Mouse (Mus musculus) heart, embryonic 10.5 days (tissue): Measurements from ENCODE around the gene Ctnnbl1. TPM values are rescaled to one million over a fixed set of nuclear protein-coding genes. Genes with fewer than 3 reads are reported as not detected.

Experiments
- DNase-seq: peaks from one replicate; pipeline ENCODE4 v3.0.0-alpha.2; 2017; ENCODE audit warnings: low spot score
- H3K27ac ChIP-seq: fragments of 300-500 bp; sonication (generic); 2 replicates; pipeline ENCODE4 v1.5.1; 2016; ENCODE audit warnings: mild to moderate bottlenecking
- H3K27me3 ChIP-seq: fragments of 300-500 bp; sonication (generic); 2 replicates; pipeline ENCODE4 v1.6.1; 2016; ENCODE audit warnings: mild to moderate bottlenecking; ENCODE audit not compliant: poor library complexity, insufficient read depth, severe bottlenecking
- H3K36me3 ChIP-seq: fragments of 300-500 bp; sonication (generic); 2 replicates; pipeline ENCODE4 v1.6.1; 2016; ENCODE audit warnings: mild to moderate bottlenecking, moderate library complexity
- H3K4me1 ChIP-seq: fragments of 300-500 bp; sonication (generic); 2 replicates; pipeline ENCODE4 v1.6.1; 2016; ENCODE audit warnings: mild to moderate bottlenecking
- H3K4me3 ChIP-seq: fragments of 300-500 bp; sonication (generic); 2 replicates; pipeline ENCODE4 v1.5.1; 2016; ENCODE audit warnings: mild to moderate bottlenecking, moderate library complexity
- H3K9me3 ChIP-seq: fragments of 300-500 bp; sonication (generic); 2 replicates; pipeline ENCODE4 v1.6.1; 2016; ENCODE audit warnings: mild to moderate bottlenecking, moderate library complexity
- WGBS: fragments of 180-500 bp; shearing (Covaris S2); methylation state at CpG from one replicate; pipeline ENCODE4 v1.1.7; 2016; 5-methylcytosine and 5-hydroxymethylcytosine counted together
- polyA plus RNA-seq: library from polyadenylated mRNA; unstranded; fragments of >200 nt; fragmentation: Nextera tagmentation; extraction: Ambion mirVana; gene quantifications from 2 replicates; pipeline ENCODE4 v1.2.1, GENCODE M21; 2016

Ctnnbl1 gene
- polyA plus RNA-seq, 1 experiment from 2014 or later, result 59.1 TPM

- Histone ChIP-seq H3K27ac (no peak overlapping the region), H3K36me3 (0 out of 2 replicates have a peak, but pooled peaks cover 3% of the 10 kb centered on the region), H3K4me1 (peaks cover 35% of the 10 kb centered on the region), H3K4me3 (no peak overlapping the region), H3K27me3 (peaks cover 17% of the 10 kb centered on the region; the same call in 1 of the 2 replicates), H3K9me3 (no peaks in the 10 kb centered on the region)
- WGBS, result 88% methylated on average over 5 of the region's 5 CpGs
- DNase-seq, result no peak
Observed at GRCm38 (mm10) chr2:157802666-157803065, 65.5 kb downstream of the Ctnnbl1 start.

GRCm38 (mm10) chr2:157804388-157804787 is 67.2 kb downstream of the Ctnnbl1 start:
- no peak overlapping the region for H3K4me3 ChIP-seq
- H3K36me3 ChIP-seq, result no peaks in the 10 kb centered on the region
- peaks cover 17% of the 10 kb centered on the region; the same call in 1 of the 2 replicates for H3K27me3 ChIP-seq
- no peaks in the 10 kb centered on the region for H3K9me3 ChIP-seq
- H3K4me1 ChIP-seq, result peaks cover 48% of the 10 kb centered on the region
- no peak overlapping the region for H3K27ac ChIP-seq
- WGBS, result 70% methylated on average over 3 of the region's 3 CpGs
- DNase-seq, result peak; percentile 36

- Histone ChIP-seq H3K36me3 (peaks cover 3% of the 10 kb centered on the region; the same call in 1 of the 2 replicates), H3K4me3 (no peak overlapping the region), H3K27me3 (peaks cover 17% of the 10 kb centered on the region; the same call in 1 of the 2 replicates), H3K27ac (no peak overlapping the region), H3K9me3 (no peaks in the 10 kb centered on the region), H3K4me1 (peaks cover 48% of the 10 kb centered on the region)
- WGBS, result 80% methylated on average over 3 of the region's 3 CpGs
- peak; percentile 72 for DNase-seq
Observed at GRCm38 (mm10) chr2:157805091-157805490, 67.9 kb downstream of the Ctnnbl1 start.

- Histone ChIP-seq H3K27ac (peak overlapping the region; percentile 29; the same call in 1 of the 2 replicates), H3K4me3 (no peak overlapping the region), H3K9me3 (no peaks in the 10 kb centered on the region), H3K36me3 (peaks cover 9% of the 10 kb centered on the region), H3K27me3 (peaks cover 18% of the 10 kb centered on the region; the same call in 1 of the 2 replicates), H3K4me1 (peaks cover 34% of the 10 kb centered on the region)
- 82% methylated on average over 4 of the region's 4 CpGs for WGBS
- no peak for DNase-seq
Observed at GRCm38 (mm10) chr2:157807076-157807475, 69.9 kb downstream of the Ctnnbl1 start.

GRCm38 (mm10) chr2:157807621-157808367 is 70.6 kb downstream of the Ctnnbl1 start:
- WGBS, result 60% methylated on average over 7 of the region's 7 CpGs
- DNase-seq, result peak; percentile 78
- Histone ChIP-seq H3K36me3 (peaks cover 12% of the 10 kb centered on the region), H3K9me3 (no peaks in the 10 kb centered on the region), H3K4me3 (no peak overlapping the region), H3K4me1 (peaks cover 31% of the 10 kb centered on the region), H3K27ac (peak overlapping the region; percentile 69), H3K27me3 (peaks cover 23% of the 10 kb centered on the region; the same call in 1 of the 2 replicates)

- peaks cover 30% of the 10 kb centered on the region; the same call in 1 of the 2 replicates for H3K27me3 ChIP-seq
- peaks cover 29% of the 10 kb centered on the region for H3K4me1 ChIP-seq
- 60% methylated on average over 7 of the region's 7 CpGs for WGBS
- H3K4me3 ChIP-seq, result no peak overlapping the region
- no peak for DNase-seq
- H3K9me3 ChIP-seq, result no peaks in the 10 kb centered on the region
- peak overlapping the region; percentile 69; the same call in 1 of the 2 replicates for H3K27ac ChIP-seq
- peaks cover 12% of the 10 kb centered on the region for H3K36me3 ChIP-seq
Observed at GRCm38 (mm10) chr2:157808368-157808923, 71.2 kb downstream of the Ctnnbl1 start.

- Histone ChIP-seq H3K27me3 (peaks cover 28% of the 10 kb centered on the region; the same call in 1 of the 2 replicates), H3K4me1 (peaks cover 35% of the 10 kb centered on the region), H3K9me3 (no peaks in the 10 kb centered on the region), H3K27ac (no peak overlapping the region), H3K36me3 (peaks cover 12% of the 10 kb centered on the region), H3K4me3 (no peak overlapping the region)
- 86% methylated on average over 6 of the region's 6 CpGs for WGBS
- no peak for DNase-seq
Observed at GRCm38 (mm10) chr2:157809341-157809740, 72.1 kb downstream of the Ctnnbl1 start.

GRCm38 (mm10) chr2:157810749-157811148 is 73.5 kb downstream of the Ctnnbl1 start:
- Histone ChIP-seq H3K4me3 (no peak overlapping the region), H3K27me3 (peaks cover 16% of the 10 kb centered on the region; the same call in 1 of the 2 replicates), H3K27ac (no peak overlapping the region), H3K9me3 (no peaks in the 10 kb centered on the region), H3K36me3 (peaks cover 12% of the 10 kb centered on the region), H3K4me1 (peaks cover 35% of the 10 kb centered on the region)
- 68% methylated on average over 1 of the region's 1 CpGs for WGBS
- peak; percentile 63 for DNase-seq

- H3K36me3 ChIP-seq, result peaks cover 12% of the 10 kb centered on the region
Observed at GRCm38 (mm10) chr2:157813121-157813520, 75.9 kb downstream of the Ctnnbl1 start.

GRCm38 (mm10) chr2:157814116-157814964 is 77.1 kb downstream of the Ctnnbl1 start:
- Histone ChIP-seq H3K4me1 (peaks cover 33% of the 10 kb centered on the region), H3K27me3 (peaks cover 16% of the 10 kb centered on the region; the same call in 1 of the 2 replicates), H3K36me3 (peaks cover 14% of the 10 kb centered on the region), H3K27ac (no peak overlapping the region), H3K4me3 (no peak overlapping the region), H3K9me3 (no peaks in the 10 kb centered on the region)
- 52% methylated on average over 11 of the region's 11 CpGs for WGBS
- DNase-seq, result no peak

More at GRCm38 (mm10) chr2:157813121-157813520, 75.9 kb downstream of the Ctnnbl1 start:
- Histone ChIP-seq H3K9me3 (no peaks in the 10 kb centered on the region), H3K27ac (no peak overlapping the region), H3K4me3 (no peak overlapping the region), H3K4me1 (peaks cover 30% of the 10 kb centered on the region), H3K27me3 (peaks cover 16% of the 10 kb centered on the region; the same call in 1 of the 2 replicates)
- no peak for DNase-seq
- 87% methylated on average over 4 of the region's 4 CpGs for WGBS

GRCm38 (mm10) chr2:157814965-157815283 is 77.7 kb downstream of the Ctnnbl1 start:
- Histone ChIP-seq H3K4me3 (no peak overlapping the region), H3K9me3 (no peaks in the 10 kb centered on the region), H3K27ac (no peak overlapping the region), H3K4me1 (peaks cover 36% of the 10 kb centered on the region), H3K36me3 (peaks cover 16% of the 10 kb centered on the region), H3K27me3 (peaks cover 16% of the 10 kb centered on the region; the same call in 1 of the 2 replicates)
- WGBS, result 83% methylated on average over 2 of the region's 2 CpGs
- DNase-seq, result no peak

GRCm38 (mm10) chr2:157817672-157818071 is 80.5 kb downstream of the Ctnnbl1 start:
- no peak for DNase-seq
- H3K4me3 ChIP-seq, result no peak overlapping the region
- H3K27ac ChIP-seq, result peak overlapping the region; percentile 77; the same call in 1 of the 2 replicates
- peaks cover 41% of the 10 kb centered on the region for H3K4me1 ChIP-seq
- WGBS, result 82% methylated on average over 9 of the region's 9 CpGs
- H3K36me3 ChIP-seq, result peaks cover 5% of the 10 kb centered on the region
- H3K9me3 ChIP-seq, result no peaks in the 10 kb centered on the region
- peaks cover 8% of the 10 kb centered on the region; the same call in 1 of the 2 replicates for H3K27me3 ChIP-seq
